Mouse (Mus musculus) kidney, postnatal 10 days (tissue): ENCODE measurements at regions not wholly inside any gene's neighbourhood (a gene's known extent, or its start where the extent isn't known, plus 50 kb on each side); places are given as distances from the start of the nearest gene placed in this dataset.

Experiments
- DNase-seq: peaks from one replicate; pipeline ENCODE4 v3.0.0; 2021; ENCODE audit warnings: mixed read lengths

DNA sequence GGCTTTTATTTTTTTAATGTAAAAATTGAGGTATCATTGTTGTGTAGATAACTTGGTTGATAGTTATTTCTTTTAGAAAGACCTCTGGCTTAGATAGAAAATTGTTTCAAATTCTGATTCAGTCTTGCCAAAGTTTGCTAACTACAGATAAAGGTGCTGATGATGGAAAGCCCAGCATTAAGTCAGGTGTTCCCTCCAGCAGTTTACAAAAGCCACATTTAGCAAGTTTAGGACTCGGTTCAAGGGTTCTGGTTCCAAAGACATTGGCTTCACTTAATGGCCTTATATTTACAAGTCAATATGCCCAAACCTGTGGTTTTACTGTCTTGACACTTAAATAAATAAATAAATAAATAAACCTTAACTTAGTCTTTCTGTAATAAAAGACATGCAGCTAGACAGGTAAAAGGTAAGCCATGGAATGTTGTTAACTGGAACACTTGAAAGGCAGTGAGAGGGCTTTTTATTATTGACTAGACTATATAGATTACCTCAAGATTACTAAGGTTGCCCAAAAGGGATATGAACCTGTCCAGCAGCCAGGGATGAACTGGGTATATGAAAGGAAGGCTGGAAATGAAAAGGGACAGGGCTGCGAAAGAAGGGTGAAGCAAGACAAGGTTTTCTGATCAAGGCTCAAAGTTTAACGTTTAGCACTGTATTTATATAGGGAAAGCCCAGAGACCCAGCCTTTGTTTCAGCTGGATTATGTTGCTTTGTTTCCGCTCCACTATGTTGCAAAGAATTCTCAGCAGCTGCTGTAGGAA is 1472.9 kb upstream of the Slc10a2 start:
- no peak for DNase-seq

DNA sequence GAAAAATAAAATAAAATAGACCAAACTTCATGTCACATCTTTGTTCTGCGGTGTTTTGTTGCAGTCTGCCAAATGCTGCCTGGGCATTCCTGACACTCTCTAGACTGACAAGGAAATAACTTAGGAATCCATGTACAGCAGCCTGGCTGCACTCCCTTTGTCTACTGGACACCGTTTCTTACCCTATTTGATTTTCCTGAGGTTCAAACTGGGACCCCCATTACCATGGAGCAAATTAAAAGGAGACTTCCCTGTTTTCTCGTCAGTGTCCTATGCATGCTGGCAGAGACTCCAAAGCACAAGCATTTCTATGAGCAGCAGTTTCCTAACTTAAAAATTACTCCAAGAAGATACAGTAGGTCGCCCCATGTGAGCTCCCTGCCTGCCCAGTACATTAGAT is 1470.1 kb upstream of the Slc10a2 start:
- no peak for DNase-seq

- no peak for DNase-seq
These were observed 1468.3 kb upstream of the Slc10a2 start for GRCm38 (mm10) chr8:6573492-6573891.

GRCm38 (mm10) chr8:6572066-6572665 is 1467.0 kb upstream of the Slc10a2 start:
- DNase-seq, result peak; percentile 91

DNA sequence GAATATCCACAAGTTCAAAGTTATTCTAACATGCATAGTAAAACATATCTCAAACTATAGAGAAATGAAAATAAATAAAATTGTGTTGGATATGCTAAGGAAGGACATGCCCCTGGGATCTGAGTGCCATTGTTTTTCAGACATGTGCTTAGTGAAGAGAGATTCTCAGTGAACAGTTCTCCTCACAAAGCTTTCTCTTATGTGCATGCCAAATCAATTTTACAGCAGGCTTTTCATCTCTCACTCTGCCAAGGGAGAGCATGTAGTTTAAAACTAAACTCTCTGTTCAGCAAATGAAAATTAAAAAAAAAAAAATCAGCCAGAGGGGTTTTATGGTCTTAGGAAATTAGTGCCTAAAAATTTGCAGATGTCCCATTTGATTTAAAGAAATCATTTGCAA is 1445.8 kb upstream of the Slc10a2 start:
- DNase-seq, result no peak

GRCm38 (mm10) chr8:6527171-6527570 is 1422.0 kb upstream of the Slc10a2 start:
- no peak for DNase-seq

GRCm38 (mm10) chr8:6515882-6516682 is 1410.9 kb upstream of the Slc10a2 start:
- no peak for DNase-seq

- peak; percentile 35 for DNase-seq
These were observed 1387.3 kb upstream of the Slc10a2 start for GRCm38 (mm10) chr8:6492453-6492852.

- DNase-seq, result no peak
These were observed 1376.8 kb upstream of the Slc10a2 start for GRCm38 (mm10) chr8:6481966-6482365.

GRCm38 (mm10) chr8:6471089-6471488 is 1365.9 kb upstream of the Slc10a2 start:
- DNase-seq, result no peak

DNA sequence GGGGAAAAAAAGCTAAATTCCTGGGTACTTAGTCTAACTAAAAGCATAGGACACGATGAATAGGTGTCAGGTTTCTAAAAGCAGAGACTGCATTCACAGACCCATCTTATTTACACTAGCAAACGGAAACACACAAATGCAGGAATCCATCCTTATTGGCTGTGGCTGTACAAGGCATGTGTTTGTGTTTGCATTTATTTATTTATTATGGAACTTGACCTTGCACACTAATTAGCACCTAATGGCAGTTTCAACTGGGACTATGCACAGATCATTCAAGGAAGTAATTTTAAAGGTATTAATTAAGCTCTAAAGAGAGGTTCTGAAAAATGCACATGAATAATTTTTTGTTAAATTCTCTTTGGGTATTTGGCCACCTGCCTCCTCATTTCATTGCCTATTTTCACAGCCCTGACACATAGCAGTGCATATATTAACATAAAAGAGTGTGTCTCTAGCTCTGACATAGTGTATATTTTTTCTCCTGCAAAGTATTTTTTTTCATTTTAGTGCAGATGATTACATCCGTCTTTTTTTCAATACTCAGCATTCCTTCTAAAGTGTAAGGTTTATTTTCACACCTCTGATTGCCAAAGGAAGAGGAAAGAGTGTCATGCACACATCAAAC is 1351.5 kb upstream of the Slc10a2 start:
- no peak for DNase-seq

DNA sequence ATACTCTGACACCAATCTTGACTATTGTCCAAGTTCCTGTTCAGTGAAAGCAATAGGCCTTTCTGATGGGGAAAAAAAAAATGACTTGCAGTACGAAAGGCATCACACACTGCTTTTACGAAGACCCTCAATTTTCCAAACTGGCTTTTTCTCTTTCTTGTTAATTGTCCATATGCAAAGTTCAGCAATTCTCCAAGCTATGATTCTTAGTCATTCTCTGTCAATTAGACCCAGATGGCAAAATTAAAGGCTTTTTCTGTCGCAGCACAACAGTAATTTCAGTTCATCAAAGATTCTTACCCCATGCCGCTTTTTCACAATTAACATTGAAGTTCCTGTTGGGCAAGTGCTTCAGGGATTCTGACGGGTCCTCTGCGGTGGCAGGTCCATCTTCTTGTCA is 1343.2 kb upstream of the Slc10a2 start:
- no peak for DNase-seq

DNA sequence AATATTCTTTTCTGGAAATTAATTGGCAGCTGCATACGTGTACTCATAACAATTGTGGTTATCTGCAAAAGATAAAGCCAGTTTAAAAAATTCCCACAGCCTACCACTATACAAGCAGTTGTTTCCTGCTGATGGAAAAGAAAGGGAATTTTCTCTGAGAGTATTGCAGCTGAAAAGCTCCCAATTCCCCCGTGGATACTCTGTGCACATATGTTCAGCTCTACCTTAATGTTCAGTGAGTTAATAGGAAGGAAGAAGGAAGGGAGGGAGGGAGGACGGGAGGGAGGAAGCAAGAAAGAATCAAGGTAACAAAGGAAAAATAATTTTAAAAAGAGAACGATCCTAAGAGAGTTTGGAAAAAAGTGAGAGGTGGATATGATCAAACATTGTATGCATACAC is 1333.9 kb upstream of the Slc10a2 start:
- DNase-seq, result no peak
